9 mouse cellular contexts compared by ENCODE assay signal in genomic region chr2:60444711-60445509, GRCm38 (mm10).
A peak's percentile ranks its signal among the peaks of the same experiment; 100 is the strongest.
DNase-seq lines count a peak whose midpoint lies in the region; ATAC-seq and TF ChIP-seq lines count a peak whose summit lies in the region.
"Had no signal": no experiment of that assay in that cellular context is flagged by ENCODE, and none has a peak within 500 bp of the region (broad histone marks: within the 10 kb centered on the region; RNA-seq: fewer than 3 reads in every experiment).

No protein-coding gene starts in this region.

- TF ChIP-seq CTCF in brain, embryonic 14.5 days (IDR thresholded peaks at IDR 0.05; ENCODE audit: borderline replicate concordance, extremely low read depth, insufficient read depth, insufficient read length): no peak

- peak; percentile 60 for DNase-seq in brain, embryonic 14.5 days (ENCODE audit: low read depth)
- peak; percentile 42 for DNase-seq in fibroblast of lung, adult 2 months (ENCODE audit: low read depth)
- DNase-seq in kidney, postnatal 10 days: peak; percentile 19
- DNase-seq in limb, embryonic 14.5 days (ENCODE audit: low spot score): peak; percentile 71
- no peak for DNase-seq in T-cell, adult 2 months (ENCODE audit: low spot score)
- no peak for DNase-seq in spleen, postnatal 10 days (ENCODE audit: low spot score in 2 of 2)
- DNase-seq: lung, postnatal 10 days had no signal

- no peaks in the 10 kb centered on the region for H3K27me3 ChIP-seq in limb, embryonic 14.5 days (ENCODE audit: control insufficient read depth, insufficient read depth, low read length)
- H3K27me3 ChIP-seq: hindbrain, embryonic 15.5 days had no signal

- no peak overlapping the region for H3K4me2 ChIP-seq in limb, embryonic 14.5 days (replicated peaks; ENCODE audit: low read depth, low read length, severe bottlenecking)
- H3K4me2 ChIP-seq: hindbrain, embryonic 15.5 days had no signal

- no peak for TF ChIP-seq POLR2A in brain, embryonic 14.5 days (IDR thresholded peaks at IDR 0.05; ENCODE audit: borderline replicate concordance, extremely low read depth, insufficient read depth, insufficient read length, poor library complexity, severe bottlenecking)
- no peak for TF ChIP-seq POLR2A in limb, embryonic 14.5 days (IDR thresholded peaks at IDR 0.05; ENCODE audit: borderline replicate concordance, extremely low read depth, insufficient read depth, insufficient read length)

- peaks cover 3% of the 10 kb centered on the region; the same call in 1 of the 2 replicates for H3K4me1 ChIP-seq in limb, embryonic 14.5 days (ENCODE audit: control insufficient read depth, insufficient read depth, low read length)
- H3K4me1 ChIP-seq: hindbrain, embryonic 15.5 days had no signal

- no peaks in the 10 kb centered on the region for H3K36me3 ChIP-seq in limb, embryonic 14.5 days (ENCODE audit: control insufficient read depth, insufficient read depth, low read length)
- H3K36me3 ChIP-seq: hindbrain, embryonic 15.5 days had no signal

- H3K9ac ChIP-seq in limb, embryonic 14.5 days (ENCODE audit: low read depth, low read length, severe bottlenecking): no peak overlapping the region
- H3K9ac ChIP-seq: hindbrain, embryonic 15.5 days had no signal

- no peak overlapping the region for H3K27ac ChIP-seq in limb, embryonic 14.5 days (replicated peaks; ENCODE audit: low read depth, low read length)
- H3K27ac ChIP-seq: hindbrain, embryonic 15.5 days had no signal

- ATAC-seq in limb, embryonic 14.5 days (ENCODE audit: low FRiP score, low read depth): peak; percentile 53; the same call in 1 of the 2 replicates
- no peak for ATAC-seq in megakaryocyte progenitor cell, adult 5-6 weeks (replicated peaks; ENCODE audit: poor library complexity)

- no peaks in the 10 kb centered on the region for H3K9me3 ChIP-seq in limb, embryonic 14.5 days (ENCODE audit: control insufficient read depth, low read length)
- H3K9me3 ChIP-seq: hindbrain, embryonic 15.5 days had no signal

- WGBS in limb, embryonic 14.5 days: 22% methylated on average over 9 of the region's 9 CpGs

- H3K4me3 ChIP-seq in limb, embryonic 14.5 days (replicated peaks; ENCODE audit: low read length): no peak overlapping the region
- H3K4me3 ChIP-seq: hindbrain, embryonic 15.5 days had no signal

Comparison
In these comparisons a context has a peak if more than half of its experiments do, and no peak if none do; other contexts are left out.
1. DNase-seq: peak in brain, embryonic 14.5 days (single experiment), fibroblast of lung, adult 2 months (single experiment), kidney, postnatal 10 days (single experiment) and limb, embryonic 14.5 days (single experiment); none in T-cell, adult 2 months (single experiment) and spleen, postnatal 10 days (0 of 2).